Mouse (Mus musculus) layer of hippocampus, postnatal 25 days (tissue): ENCODE results near the gene Hs2st1. TPM values are rescaled to one million over a fixed set of nuclear protein-coding genes. Genes with fewer than 3 reads are reported as not detected.

Source experiments
- DNase-seq, 2 experiments: peaks; one replicate each; pipeline ENCODE4 v3.0.0; 2022; ENCODE audit warnings: mixed read lengths in 2 of 2, low spot score in 1 of 2; ENCODE audit errors: extremely low spot score in 1 of 2
- total RNA-seq, 2 experiments: library from RNA; stranded (reverse); gene quantifications; 2 replicates each; pipeline ENCODE4 v1.2.3; 2021

Gene Hs2st1
- total RNA-seq, 2 experiments from 2014 or later, result 40.1 to 47.9 TPM

GRCm38 (mm10) chr3:144556625-144557324 lies 13.2 kb downstream of the Hs2st1 start:
- no peak for DNase-seq

DNA sequence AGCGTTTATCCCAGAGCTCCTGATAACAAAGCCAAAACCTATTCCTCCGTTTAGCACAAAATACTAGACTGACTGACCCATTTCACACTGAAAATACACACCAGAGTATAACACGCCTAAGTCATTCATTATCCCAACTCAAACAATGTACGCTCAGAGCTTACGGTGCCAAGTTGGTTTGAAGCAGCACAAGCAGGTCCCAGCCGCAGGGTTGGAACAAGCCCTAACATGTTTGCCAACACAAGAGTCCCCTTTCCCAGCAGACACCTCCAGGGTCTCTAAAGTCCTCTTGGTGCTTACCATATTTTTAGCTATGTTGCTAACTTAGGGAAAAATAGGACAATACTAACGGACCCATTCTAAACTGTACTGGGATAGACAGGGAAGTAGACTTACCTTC lies 14.8 kb downstream of the Hs2st1 start:
- no peak for DNase-seq

DNA sequence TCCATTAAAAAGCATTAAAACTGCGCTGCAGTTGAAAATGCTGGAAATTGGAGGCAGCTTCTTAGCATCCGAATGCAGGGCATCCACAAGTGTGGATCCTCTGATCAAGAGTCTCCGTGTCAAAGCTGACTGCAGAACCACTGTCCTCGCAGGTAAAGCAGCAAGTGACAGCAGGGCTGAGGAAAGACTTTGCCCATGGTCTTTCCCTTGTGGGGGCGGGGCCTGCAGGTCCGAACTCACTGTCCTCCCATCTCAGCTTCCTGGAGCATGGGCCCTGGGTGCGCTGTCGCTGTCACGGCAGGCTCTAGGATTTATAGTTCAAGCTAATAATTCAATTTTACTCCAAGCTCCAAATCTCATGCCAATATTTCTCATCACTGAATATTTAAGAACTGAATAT lies 15.5 kb downstream of the Hs2st1 start:
- no peak for DNase-seq

- DNase-seq, result no peak
These were observed 16.0 kb downstream of the Hs2st1 start for GRCm38 (mm10) chr3:144553942-144554341.

DNA sequence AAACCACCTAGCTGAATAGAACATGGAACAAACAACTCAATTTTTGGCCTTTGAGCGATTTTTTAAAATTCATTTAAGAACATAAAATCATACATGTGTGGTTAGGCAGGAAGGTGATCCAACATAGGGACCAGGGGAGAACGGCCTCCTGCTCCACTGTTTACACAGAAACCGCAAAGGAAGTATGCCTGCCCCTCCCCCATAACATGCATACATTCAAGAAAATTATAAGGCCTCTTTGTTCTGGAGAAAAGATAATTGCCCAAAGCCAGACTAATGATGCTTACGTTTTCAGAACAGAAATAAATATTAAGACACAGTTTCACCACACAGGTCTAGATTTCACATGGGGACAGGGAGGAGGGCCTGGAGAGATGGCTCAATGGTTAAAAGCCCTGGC lies 18.6 kb downstream of the Hs2st1 start:
- no peak for DNase-seq

GRCm38 (mm10) chr3:144550659-144551058 lies 19.3 kb downstream of the Hs2st1 start:
- DNase-seq, result no peak

- DNase-seq, result no peak
These were observed 19.9 kb downstream of the Hs2st1 start for GRCm38 (mm10) chr3:144550036-144550435.

DNA sequence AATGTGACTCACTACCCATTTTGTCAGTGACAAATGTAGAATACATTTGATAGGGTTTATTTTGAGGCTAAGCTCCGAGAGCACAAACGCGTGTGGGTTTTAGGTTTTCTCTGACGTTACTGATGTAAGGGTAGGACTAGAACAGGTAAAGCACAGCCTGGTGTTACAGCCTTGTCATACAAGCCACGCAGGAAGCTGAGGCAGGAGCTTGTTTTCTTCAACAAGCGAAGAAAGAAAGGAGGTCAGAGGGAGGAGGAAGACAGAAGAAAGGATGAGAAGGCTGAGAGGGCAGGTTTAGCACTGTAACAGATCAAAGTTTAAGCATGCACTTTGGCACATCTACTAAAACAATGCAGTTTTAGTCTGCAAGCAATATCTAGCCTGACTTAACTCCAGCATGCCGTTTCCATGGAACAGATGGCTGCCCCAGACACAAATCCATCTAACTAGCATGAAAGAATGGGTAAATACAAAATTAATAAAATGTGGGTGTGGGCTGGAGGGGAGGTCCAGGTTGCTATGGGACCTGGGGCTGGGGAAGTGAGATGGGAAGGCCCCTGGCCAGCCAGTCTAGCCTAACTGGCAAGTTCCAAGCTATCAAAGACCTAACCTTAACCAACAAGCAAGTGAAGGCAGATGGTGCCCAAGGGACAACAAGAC lies 21.7 kb downstream of the Hs2st1 start:
- DNase-seq, result peak in 1 of 2 experiments; percentile 24

DNA sequence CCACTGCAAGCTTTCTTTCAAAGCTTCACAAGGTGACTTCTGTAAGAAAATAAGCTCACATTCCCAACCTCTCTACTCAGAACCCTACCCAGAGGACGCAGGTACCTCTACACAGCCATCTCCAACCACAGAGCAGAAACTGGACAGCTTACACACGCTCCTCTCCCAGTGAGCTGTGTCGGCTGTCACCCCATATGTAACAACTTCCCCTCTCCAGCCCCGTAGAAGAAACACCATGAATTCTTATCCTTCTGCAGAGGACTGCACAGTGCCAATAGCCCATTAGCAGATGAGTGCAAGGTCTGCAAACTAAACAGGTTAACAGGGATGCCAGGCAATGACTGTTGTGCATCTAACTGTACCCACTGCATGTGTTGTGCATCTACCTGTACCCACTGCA lies 23.5 kb downstream of the Hs2st1 start:
- no peak for DNase-seq

DNA sequence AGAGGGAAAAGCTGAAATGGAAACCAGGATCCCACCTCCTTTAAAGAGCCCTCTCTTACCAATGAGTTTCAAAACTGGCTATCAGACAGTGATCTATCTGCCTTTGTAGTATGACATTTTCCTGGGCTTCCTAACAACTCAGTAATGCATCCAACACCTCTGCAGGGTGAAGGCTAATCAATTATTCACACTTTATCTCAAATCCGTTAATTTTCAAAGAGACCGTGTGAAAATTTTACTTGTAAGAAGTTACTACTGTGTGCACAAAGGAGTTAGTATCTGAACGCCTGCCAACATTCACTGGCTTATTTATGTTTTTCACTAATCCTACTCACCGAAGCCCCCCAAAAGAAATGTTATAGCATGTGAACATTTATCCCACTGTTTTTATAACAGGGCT lies 24.1 kb downstream of the Hs2st1 start:
- DNase-seq, result no peak

GRCm38 (mm10) chr3:144545152-144545551 lies 24.8 kb downstream of the Hs2st1 start:
- DNase-seq, result no peak

- no peak for DNase-seq
These were observed 28.0 kb downstream of the Hs2st1 start for GRCm38 (mm10) chr3:144541906-144542438.

- no peak for DNase-seq
These were observed 29.2 kb downstream of the Hs2st1 start for GRCm38 (mm10) chr3:144540805-144541204.

DNA sequence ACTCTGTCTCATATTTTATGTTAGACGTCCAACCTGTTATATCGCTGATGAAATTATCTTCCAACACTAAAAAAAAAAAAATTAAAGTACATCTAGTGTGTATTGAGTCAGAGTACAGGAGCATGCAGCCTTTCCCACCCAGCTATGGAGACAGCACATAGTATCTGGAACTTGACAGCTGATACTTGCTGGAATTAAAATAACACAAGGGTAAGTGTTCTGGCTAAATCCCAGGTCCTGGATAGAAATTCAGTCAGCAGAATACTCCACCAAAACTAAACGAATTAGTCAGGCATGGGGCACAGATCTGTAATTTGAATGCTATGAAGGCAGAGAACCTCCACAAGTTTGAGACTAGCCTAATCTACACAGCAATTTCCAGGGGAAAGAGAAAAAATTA lies 30.9 kb downstream of the Hs2st1 start:
- DNase-seq, result no peak

DNA sequence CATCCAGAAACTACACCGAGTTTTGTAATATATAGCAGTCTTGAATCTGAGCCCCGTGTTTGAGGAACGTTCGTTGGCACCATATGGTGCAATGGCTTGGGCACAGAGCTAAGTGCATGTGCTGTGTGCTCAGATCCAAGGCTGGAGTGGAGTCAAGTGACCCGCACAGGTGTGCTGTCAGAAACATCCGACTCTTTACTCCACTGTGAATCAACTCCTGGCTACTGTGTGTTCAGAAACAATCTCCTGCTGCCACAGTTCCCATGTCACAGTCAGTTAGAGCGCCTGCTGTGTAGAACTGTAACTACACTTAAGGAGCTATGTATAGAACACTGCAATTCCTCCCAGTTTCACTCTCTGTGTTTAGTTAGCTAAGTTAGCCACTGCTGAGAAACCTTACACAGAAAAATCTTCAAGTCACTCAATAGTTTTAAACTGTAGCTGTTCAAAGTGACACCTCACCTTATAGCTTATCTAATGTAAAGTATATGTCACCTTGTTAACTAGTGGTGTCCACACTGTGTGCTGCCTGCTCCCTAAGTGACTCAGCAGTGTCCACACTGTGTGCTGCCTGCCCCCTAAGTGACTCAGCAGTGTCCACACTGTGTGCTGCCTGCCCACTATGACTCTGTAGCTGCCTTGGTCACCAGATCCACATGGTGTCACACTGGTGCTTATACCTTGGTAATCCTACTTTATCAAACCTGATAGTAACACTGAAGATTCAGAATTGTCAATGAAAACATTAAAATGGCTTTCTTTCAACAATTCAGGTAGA lies 32.7 kb downstream of the Hs2st1 start:
- no peak for DNase-seq

DNA sequence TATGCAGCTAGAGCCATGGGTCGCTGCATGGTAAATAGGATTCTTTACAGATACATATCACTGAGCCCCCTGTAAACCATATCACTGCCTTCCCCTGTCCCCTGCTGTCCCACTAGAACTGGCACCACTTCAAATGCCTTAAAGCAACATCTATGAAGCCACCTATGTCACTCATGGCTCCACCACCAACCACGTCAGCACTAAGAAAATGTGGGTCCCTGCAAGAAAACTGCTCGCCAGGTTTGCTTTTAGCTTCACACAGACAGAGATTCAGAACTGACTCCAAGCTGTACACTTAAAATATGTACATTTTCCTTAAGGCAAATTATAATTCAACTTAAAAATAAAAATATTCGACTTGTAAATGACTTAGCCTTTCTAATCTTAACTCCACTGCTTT lies 34.9 kb downstream of the Hs2st1 start:
- no peak for DNase-seq

- no peak for DNase-seq
These were observed 39.0 kb downstream of the Hs2st1 start for GRCm38 (mm10) chr3:144531023-144531422.

DNA sequence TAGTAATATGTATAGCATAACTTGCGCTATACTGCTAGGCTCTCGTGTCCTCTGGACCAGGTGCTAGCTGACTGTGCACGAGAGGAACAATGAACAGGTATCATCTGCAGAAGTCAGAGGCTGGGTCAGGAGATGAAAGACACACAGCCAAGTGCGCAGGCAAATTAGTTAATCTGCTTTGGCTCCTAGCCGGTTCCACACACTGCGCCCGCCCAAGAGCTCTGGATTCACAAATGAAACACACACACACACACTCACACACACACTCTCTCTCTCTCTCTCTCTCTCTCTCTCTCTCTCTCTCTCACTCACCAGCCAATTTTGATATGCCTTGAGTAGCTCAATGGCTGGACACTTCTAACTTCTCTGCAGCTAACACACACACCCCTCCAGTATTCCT lies 42.1 kb downstream of the Hs2st1 start:
- no peak for DNase-seq

GRCm38 (mm10) chr3:144519581-144520272 lies 50.3 kb downstream of the Hs2st1 start:
- no peak for DNase-seq

DNA sequence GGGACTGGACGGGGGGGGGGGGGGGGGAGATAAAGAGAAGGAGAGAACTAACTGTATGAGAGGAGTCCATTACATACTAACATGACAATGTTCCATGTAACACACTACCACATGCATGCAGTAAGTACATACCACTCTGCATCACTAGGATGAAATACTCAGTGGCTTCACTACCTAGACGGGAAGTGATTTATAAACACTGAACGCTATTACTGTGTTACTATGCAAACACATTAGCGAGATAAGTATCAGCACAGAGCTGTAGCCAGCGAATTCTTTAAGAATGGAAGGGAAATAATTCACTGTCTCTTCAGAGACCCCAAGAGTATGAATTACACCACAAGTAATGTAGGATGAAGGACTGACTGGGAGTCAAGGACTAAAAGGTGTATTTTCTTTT lies 51.1 kb downstream of the Hs2st1 start:
- DNase-seq, result no peak

GRCm38 (mm10) chr3:144515286-144515685 lies 54.7 kb downstream of the Hs2st1 start:
- no peak for DNase-seq
